Mouse (Mus musculus) limb, embryonic 14.5 days (tissue): Measurements from ENCODE around the gene Marveld3. TPM values are rescaled to one million over a fixed set of nuclear protein-coding genes. Genes with fewer than 3 reads are reported as not detected.

Experiments
- ATAC-seq: fragments of 200-750 bp; cut with Nextera tagmentation; 2 replicates; pipeline ENCODE4 v1.8.0; 2017; ENCODE audit warnings: low read depth, moderate number of reproducible peaks, moderate TSS enrichment; ENCODE audit not compliant: low FRiP score
- DNase-seq: peaks from one replicate; pipeline ENCODE4 v3.0.0-alpha.2; 2015; ENCODE audit warnings: low spot score
- H3K27ac ChIP-seq: fragments of 300-500 bp; sonication (generic); replicated peaks from 2 replicates; pipeline ENCODE4 v1.5.1; 2014; ENCODE audit warnings: low read depth, mild to moderate bottlenecking, low read length, moderate library complexity, mixed read lengths
- H3K27me3 ChIP-seq: fragments of 300-500 bp; sonication (generic); 2 replicates; pipeline ENCODE4 v1.6.1; 2014; ENCODE audit warnings: low read length, mixed read lengths; ENCODE audit not compliant: control insufficient read depth, insufficient read depth
- H3K36me3 ChIP-seq: fragments of 300-500 bp; sonication (generic); 2 replicates; pipeline ENCODE4 v1.6.1; 2014; ENCODE audit warnings: mild to moderate bottlenecking, low read length, moderate library complexity, mixed read lengths; ENCODE audit not compliant: control insufficient read depth, insufficient read depth
- H3K4me1 ChIP-seq: fragments of 300-500 bp; sonication (generic); 2 replicates; pipeline ENCODE4 v1.6.1; 2014; ENCODE audit warnings: antibody characterized with exemption, low read length, mixed read lengths; ENCODE audit not compliant: control insufficient read depth, insufficient read depth
- H3K4me2 ChIP-seq: fragments of 300-500 bp; sonication (generic); replicated peaks from 2 replicates; pipeline ENCODE4 v1.6.1; 2014; ENCODE audit warnings: low read depth, mild to moderate bottlenecking, low read length, moderate library complexity; ENCODE audit not compliant: severe bottlenecking
- H3K4me3 ChIP-seq: fragments of 300-500 bp; sonication (generic); replicated peaks from 2 replicates; pipeline ENCODE4 v1.5.1; 2014; ENCODE audit warnings: low read length
- H3K9ac ChIP-seq: fragments of 300-500 bp; sonication (generic); 2 replicates; pipeline ENCODE4 v1.6.1; 2014; ENCODE audit warnings: mild to moderate bottlenecking, low read depth, low read length, moderate library complexity; ENCODE audit not compliant: severe bottlenecking
- H3K9me3 ChIP-seq: fragments of 300-500 bp; sonication (generic); 2 replicates; pipeline ENCODE4 v1.6.1; 2016; ENCODE audit warnings: low read length; ENCODE audit not compliant: control insufficient read depth
- POLR2A ChIP-seq: fragments of 200-500 bp; IDR thresholded peaks from 2 replicates; pipeline ENCODE4 v1.8.0; 2012; ENCODE audit warnings: inconsistent platforms, mild to moderate bottlenecking, moderate library complexity, borderline replicate concordance; ENCODE audit not compliant: insufficient read depth, insufficient read length; ENCODE audit errors: extremely low read depth
- WGBS: fragments of 180-500 bp; shearing (Covaris S2); extraction: QIAGEN DNeasy Blood & Tissue Kit; methylation state at CpG from one replicate; pipeline ENCODE4 v1.1.7; 2014; 5-methylcytosine and 5-hydroxymethylcytosine counted together
- polyA plus RNA-seq, 2 experiments: library from polyadenylated mRNA; depleted of rRNA in 1 of 2; stranded (reverse) in 1 of 2; unstranded in 1 of 2; fragments of >200 nt; fragmentation: Nextera tagmentation in 1 of 2; extraction: Ambion mirVana in 1 of 2; gene quantifications; 2 replicates each; pipeline versions ENCODE4 v1.2.1 to v1.2.3; 2012 to 2014

Marveld3 gene
- polyA plus RNA-seq, 2 experiments, result 1.2 to 3.1 TPM

GRCm38 (mm10) chr8:110004300-110004699 lies 42.3 kb upstream of the Marveld3 start:
- WGBS, result 77% methylated on average over 5 of the region's 5 CpGs
- no peak overlapping the region for H3K9ac ChIP-seq
- DNase-seq (no peak), ATAC-seq (no peak)
- no peaks in the 10 kb centered on the region for H3K27me3 ChIP-seq
- TF ChIP-seq POLR2A, result no peak
- H3K9me3 ChIP-seq, result no peaks in the 10 kb centered on the region
- no peak overlapping the region for H3K27ac ChIP-seq
- no peaks in the 10 kb centered on the region for H3K36me3 ChIP-seq
- no peak overlapping the region for H3K4me3 ChIP-seq
- no peak overlapping the region for H3K4me2 ChIP-seq
- no peaks in the 10 kb centered on the region for H3K4me1 ChIP-seq

GRCm38 (mm10) chr8:110002953-110003352 lies 41.0 kb upstream of the Marveld3 start:
- DNase-seq (no peak), ATAC-seq (no peak)
- 39% methylated on average over 9 of the region's 9 CpGs for WGBS
- H3K27ac ChIP-seq, result no peak overlapping the region
- no peak overlapping the region for H3K4me3 ChIP-seq
- no peaks in the 10 kb centered on the region for H3K27me3 ChIP-seq
- H3K4me2 ChIP-seq, result no peak overlapping the region
- no peaks in the 10 kb centered on the region for H3K9me3 ChIP-seq
- H3K4me1 ChIP-seq, result no peaks in the 10 kb centered on the region
- H3K9ac ChIP-seq, result no peak overlapping the region
- TF ChIP-seq POLR2A, result no peak
- no peaks in the 10 kb centered on the region for H3K36me3 ChIP-seq

GRCm38 (mm10) chr8:109999974-110000373 lies 38.0 kb upstream of the Marveld3 start:
- ATAC-seq, result no peak
- no peak overlapping the region for H3K4me2 ChIP-seq
- WGBS, result 85% methylated on average over 10 of the region's 10 CpGs

GRCm38 (mm10) chr8:109998066-109998465 lies 36.1 kb upstream of the Marveld3 start:
- no peak for DNase-seq
- TF ChIP-seq POLR2A, result no peak
- Histone ChIP-seq H3K4me2 (no peak overlapping the region), H3K9me3 (no peaks in the 10 kb centered on the region), H3K9ac (no peak overlapping the region), H3K4me1 (no peaks in the 10 kb centered on the region), H3K36me3 (no peaks in the 10 kb centered on the region), H3K27me3 (no peaks in the 10 kb centered on the region), H3K4me3 (no peak overlapping the region), H3K27ac (no peak overlapping the region)
- ATAC-seq, result no peak
- WGBS, result 65% methylated on average over 7 of the region's 7 CpGs

More at GRCm38 (mm10) chr8:109999974-110000373, 38.0 kb upstream of the Marveld3 start:
- no peaks in the 10 kb centered on the region for H3K36me3 ChIP-seq
- no peak overlapping the region for H3K4me3 ChIP-seq
- H3K4me1 ChIP-seq, result no peaks in the 10 kb centered on the region
- H3K27me3 ChIP-seq, result no peaks in the 10 kb centered on the region
- no peak overlapping the region for H3K27ac ChIP-seq
- no peaks in the 10 kb centered on the region for H3K9me3 ChIP-seq
- no peak overlapping the region for H3K9ac ChIP-seq
- no peak for TF ChIP-seq POLR2A
- DNase-seq, result no peak

- Histone ChIP-seq H3K27me3 (no peaks in the 10 kb centered on the region), H3K9me3 (no peaks in the 10 kb centered on the region), H3K36me3 (no peaks in the 10 kb centered on the region), H3K27ac (no peak overlapping the region), H3K9ac (no peak overlapping the region), H3K4me2 (no peak overlapping the region), H3K4me1 (no peaks in the 10 kb centered on the region), H3K4me3 (no peak overlapping the region)
- DNase-seq (no peak), ATAC-seq (no peak)
- no peak for TF ChIP-seq POLR2A
- 83% methylated on average over 9 of the region's 9 CpGs for WGBS
Measured at GRCm38 (mm10) chr8:109997381-109997780, 35.4 kb upstream of the Marveld3 start.

- no peak overlapping the region for H3K27ac ChIP-seq
- H3K36me3 ChIP-seq, result no peaks in the 10 kb centered on the region
- no peak overlapping the region for H3K4me2 ChIP-seq
- WGBS, result 71% methylated on average over 1 of the region's 1 CpGs
- ATAC-seq (no peak), DNase-seq (no peak)
- no peaks in the 10 kb centered on the region for H3K4me1 ChIP-seq
- no peak overlapping the region for H3K4me3 ChIP-seq
- H3K27me3 ChIP-seq, result no peaks in the 10 kb centered on the region
- no peak overlapping the region for H3K9ac ChIP-seq
- TF ChIP-seq POLR2A, result no peak
- H3K9me3 ChIP-seq, result no peaks in the 10 kb centered on the region
Measured at GRCm38 (mm10) chr8:109992951-109993350, 30.9 kb upstream of the Marveld3 start.
